Mouse (Mus musculus): ENCODE measurements around the gene 1700020L24Rik.

1700020L24Rik gene

GRCm38 (mm10) chr11:83442596-83443267, 5.3 kb downstream of the 1700020L24Rik start:
- DNase-seq, result peak; percentile 72

DNA sequence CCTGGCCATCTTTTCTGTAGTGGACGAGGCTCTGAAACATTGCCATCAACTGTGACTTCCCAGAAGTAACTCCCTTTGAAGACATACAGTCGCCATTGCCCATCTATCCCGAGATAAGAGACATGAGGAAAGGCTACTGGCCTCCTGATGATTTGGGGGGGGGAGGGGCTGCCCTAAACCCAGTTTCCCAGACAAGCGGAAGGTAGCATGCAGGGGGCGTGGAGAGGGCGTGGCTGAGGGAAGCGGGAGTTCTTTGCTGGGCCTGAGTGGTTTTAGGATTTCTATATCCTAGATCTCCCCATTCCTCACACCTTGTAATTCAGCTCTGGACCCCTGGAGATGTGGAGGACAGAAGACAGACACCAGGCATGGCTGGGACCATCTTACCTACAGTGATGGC, 6.3 kb downstream of the 1700020L24Rik start:
- no peak for DNase-seq

DNA sequence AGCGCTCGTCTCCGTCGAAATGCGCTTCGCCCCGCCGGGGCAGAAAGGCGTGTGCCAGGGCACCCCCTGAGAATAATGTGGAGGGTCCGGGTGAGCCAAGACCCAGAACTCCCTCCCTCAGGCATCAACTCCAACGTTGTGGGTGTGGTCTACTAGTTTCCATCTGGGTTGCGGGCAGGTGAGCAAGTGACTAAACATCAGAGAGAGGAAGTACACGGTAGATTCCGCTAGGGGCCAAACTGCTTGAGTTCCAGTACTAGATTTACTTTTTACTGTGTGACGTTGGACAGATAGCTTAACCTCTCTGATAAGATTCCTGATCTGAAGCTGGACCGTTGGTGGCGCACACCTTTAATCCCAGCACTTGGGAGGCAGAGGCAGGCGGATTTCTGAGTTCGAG, 7.5 kb downstream of the 1700020L24Rik start:
- no peak for DNase-seq

DNA sequence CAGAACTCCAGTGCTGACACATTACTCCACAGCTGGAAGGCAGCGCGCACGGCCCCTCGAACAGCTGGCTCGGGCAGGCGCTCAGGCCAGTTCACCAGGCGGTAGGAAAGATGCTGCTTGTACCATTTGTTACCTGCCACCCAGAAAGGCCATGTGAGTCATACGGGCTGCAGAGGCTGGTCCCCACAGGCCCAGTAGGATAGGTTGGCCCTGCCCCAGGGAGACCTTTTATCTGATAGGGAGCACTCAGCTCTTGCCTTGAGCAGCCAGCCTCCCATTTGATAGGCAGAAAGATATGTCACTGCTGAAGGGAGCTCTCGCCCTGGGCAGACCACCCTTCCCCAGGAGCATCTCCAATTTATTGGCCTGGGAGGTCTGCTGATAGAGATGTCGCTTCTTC, 10.1 kb downstream of the 1700020L24Rik start:
- DNase-seq, result no peak

- DNase-seq, result no peak
Measured at GRCm38 (mm10) chr11:83448021-83448926, 10.8 kb downstream of the 1700020L24Rik start.

- DNase-seq, result no peak
Measured at GRCm38 (mm10) chr11:83448927-83449236, 11.4 kb downstream of the 1700020L24Rik start.

GRCm38 (mm10) chr11:83449298-83449697, 11.8 kb downstream of the 1700020L24Rik start:
- DNase-seq, result no peak

- DNase-seq, result no peak
Measured at GRCm38 (mm10) chr11:83450550-83450949, 13.1 kb downstream of the 1700020L24Rik start.

DNA sequence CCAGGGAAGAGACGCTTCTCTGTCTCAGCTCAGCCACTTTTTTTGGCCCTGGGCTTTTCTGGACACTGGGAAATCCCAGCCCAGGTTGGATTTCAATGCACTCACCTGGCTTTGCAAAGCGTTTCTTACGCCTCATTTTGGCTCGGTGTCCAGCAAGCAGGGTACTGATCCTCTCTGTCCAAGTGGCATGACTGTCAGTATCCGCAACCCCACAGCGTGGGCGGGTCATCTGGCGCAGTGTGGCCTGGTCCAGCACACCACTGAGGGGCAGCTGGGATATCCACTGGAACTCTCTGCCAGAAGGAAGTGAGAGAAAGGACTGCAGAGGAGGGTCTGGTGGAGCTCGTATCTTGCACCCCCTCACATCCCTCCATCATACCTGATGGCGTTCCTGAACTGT, 13.8 kb downstream of the 1700020L24Rik start:
- no peak for DNase-seq

GRCm38 (mm10) chr11:83454548-83454947, 17.1 kb downstream of the 1700020L24Rik start:
- no peak for DNase-seq

GRCm38 (mm10) chr11:83455608-83456007, 18.1 kb downstream of the 1700020L24Rik start:
- DNase-seq, result no peak

DNA sequence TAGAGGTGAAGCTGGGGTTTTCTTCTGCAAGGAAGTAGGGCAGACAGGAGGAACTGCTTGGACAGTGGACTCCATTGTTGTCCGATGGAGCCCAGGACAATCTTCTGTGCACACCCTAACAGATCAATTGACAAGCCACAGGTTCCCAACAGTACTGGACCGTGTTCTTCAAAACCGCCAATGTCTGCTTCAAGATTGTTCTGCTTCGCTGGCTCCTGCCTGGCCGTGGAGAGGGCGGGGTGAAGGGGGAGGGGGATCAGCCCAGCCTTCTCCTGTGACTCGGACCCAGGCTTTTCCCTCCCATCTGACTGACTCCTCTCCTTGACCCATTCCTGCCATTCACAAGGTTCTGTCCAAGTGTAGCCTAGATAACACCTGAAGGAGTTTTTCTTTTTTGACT, 19.8 kb downstream of the 1700020L24Rik start:
- no peak for DNase-seq

DNA sequence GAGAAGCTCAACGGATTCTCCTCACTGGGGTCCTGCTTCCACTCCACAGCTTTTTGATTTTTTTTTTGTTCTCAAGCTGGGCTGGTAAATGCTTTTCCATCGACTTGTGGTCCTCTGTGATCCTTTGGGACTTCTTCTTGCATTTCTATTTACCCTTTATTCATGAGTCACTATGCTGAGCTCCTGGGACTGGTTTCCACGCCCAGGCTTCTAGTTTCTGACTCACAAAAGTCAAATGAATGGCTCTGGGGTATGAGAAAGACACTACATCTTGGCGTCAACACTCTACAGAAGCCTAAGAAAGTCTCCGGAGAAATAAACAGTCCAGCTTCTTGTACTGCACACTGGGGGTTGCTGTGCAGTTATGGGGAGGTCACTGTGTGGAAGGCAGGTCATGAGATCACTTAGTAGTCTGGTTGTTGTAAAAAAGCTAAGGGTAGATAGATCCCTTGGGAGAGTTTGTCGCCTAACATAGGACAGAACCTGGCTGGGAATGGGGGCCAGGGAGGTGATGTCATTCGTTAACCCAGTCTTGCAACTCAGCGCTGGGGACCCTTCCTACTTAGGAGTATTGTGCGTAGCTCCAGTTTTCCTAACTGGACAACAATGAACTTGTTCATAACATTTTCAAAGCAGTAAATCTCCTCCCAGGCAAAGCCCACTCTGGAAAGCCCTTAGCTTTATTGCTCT, 20.6 kb downstream of the 1700020L24Rik start:
- DNase-seq, result no peak

DNA sequence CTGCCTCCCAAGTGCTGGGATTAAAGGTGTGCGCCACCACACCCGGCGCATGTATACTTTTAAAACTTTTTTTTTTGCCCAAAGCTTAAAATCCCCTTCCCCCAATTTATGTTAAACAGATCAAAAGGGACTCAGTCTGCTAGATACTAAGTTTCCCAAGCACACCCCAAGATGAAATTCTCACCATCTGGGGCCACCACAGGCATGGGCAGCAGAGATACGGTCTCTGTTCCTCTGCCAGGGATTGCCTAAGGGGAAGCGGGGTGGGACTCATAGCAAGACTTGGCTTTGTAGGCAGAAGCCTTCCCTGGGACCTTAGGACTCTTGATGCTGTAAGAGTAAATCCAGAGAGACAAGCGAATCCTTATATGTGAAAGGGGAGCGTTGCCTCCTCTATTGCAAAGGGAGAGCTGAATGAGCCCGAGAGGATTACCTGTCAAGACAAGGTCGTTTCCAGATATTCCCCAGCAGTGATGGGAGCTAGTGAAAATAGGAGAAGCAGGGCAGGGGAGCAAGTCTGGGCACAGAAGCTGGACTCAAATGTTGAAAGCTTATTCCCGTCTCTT, 24.1 kb downstream of the 1700020L24Rik start:
- DNase-seq, result no peak

DNA sequence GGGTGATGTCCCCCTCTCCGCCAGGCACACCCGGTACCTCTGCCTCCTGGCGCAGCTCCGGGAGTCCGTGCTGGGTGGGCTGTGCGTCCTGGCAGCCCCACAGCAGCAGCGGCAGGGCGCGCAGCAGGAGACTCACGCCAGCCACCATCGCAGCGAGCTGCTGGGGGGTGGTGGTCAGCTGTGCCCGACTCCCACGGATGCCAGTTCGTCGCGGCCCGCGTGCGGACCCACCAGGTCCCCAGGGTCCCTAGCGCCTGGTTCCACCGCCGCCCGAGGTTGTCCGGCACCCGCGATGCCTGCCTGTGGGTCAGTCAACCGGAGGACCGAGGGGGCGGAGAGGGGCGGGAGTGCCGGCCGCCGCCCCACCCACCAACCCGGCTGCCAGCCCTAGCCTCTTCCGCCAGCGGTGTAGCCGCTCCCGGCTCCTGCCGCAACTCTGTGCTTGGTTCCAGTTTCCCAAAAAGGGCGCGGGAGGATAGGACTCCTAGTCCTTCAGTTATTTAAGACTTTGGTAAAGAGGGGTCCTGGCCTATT, 25.3 kb downstream of the 1700020L24Rik start, which contains the start of gene Mmp28:
Mmp28 (minus strand) TSS at position 361 of the 534 bp plus-strand sequence.
- no peak for DNase-seq

- DNase-seq, result no peak
Measured at GRCm38 (mm10) chr11:83465976-83466375, 28.5 kb downstream of the 1700020L24Rik start.

- DNase-seq, result no peak
Measured at GRCm38 (mm10) chr11:83467120-83467652, 29.7 kb downstream of the 1700020L24Rik start.

GRCm38 (mm10) chr11:83468765-83469164, 31.3 kb downstream of the 1700020L24Rik start:
- peak; percentile 39 for DNase-seq

DNA sequence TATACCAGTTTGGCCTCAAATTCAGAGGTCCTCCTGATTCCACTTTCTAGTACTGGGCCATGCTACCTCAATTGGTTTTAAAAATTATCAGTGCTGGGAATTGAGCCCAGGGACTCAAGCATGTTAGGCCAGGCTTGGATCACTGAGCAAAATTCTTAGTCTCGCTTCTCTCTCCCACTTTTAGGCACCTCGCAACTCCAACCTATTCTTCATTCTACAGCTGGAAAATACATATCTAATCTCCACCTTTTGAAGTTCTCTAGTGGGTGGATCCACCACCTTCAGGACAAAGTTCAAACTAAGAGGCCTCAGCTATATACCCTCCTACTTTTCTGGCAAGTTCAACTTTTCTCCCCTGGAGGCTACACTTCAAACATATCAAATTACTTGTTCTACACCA, 34.3 kb downstream of the 1700020L24Rik start:
- no peak for DNase-seq

DNA sequence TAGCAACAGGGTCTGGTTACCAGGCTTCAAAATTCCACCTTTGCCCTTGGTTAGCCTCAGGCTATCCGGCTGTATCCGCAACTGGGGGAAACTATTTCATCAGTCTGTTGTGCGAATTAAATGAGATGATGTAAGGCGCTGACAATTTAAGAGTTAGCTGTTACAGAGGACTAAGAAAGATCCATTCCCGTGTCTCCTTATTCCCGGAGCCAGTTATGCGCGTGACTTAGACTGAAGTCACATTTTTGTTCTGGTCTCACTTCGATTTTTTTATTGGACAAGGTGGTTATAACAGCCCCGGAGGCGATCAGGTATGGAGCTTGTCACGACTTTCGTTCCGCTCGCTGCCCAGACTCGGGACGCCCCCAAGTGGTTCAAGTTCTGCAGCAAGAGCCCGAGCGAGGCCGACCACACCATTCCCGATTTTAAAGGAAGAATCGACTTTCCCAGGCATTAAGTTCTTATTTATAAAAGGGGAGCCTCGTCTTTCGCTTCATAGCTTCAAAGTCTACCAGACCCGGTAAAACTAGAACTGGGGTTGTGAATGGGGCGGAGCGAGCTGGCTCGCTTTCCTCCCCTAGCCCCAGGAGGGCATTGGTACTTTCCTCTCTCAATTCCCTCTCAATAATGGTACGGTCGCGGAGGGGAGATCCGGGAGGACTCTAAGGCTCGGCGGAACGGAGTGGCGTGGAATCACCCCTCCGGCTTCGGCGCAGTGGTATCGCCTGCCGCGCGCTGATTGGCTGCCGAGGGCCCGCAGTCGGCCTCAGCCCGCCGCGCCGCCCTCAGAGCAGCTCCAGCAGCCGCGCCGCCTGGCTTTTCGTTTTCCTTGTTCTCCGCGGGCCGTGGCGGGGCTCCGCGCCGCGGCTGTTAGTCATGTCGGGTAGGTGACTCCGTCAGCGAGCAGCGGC, 35.1 kb downstream of the 1700020L24Rik start, which contains the start of gene Taf15:
Taf15 (plus strand) TSS at position 763 of the 911 bp plus-strand sequence.
- peak; percentile 99 for DNase-seq
